Mouse (Mus musculus) testis, postnatal 14 days (tissue): ENCODE measurements around the gene Mael.

Source experiments
- DNase-seq: peaks from one replicate; pipeline ENCODE4 v3.0.0; 2021; ENCODE audit warnings: low spot score

The Mael gene

GRCm38 (mm10) chr1:166238315-166238969, at the start of gene Mael:
TSS of gene Mael (minus strand) at chr1:166238747.
- DNase-seq: peak; percentile 94

GRCm38 (mm10) chr1:166286231-166286630, 47.7 kb upstream of the Mael start:
- no peak for DNase-seq

GRCm38 (mm10) chr1:166284390-166284789, 45.8 kb upstream of the Mael start:
- DNase-seq: no peak

GRCm38 (mm10) chr1:166283451-166283850, 44.9 kb upstream of the Mael start:
- no peak for DNase-seq

GRCm38 (mm10) chr1:166282597-166283210, 44.2 kb upstream of the Mael start:
- DNase-seq: peak; percentile 83

- peak; percentile 48 for DNase-seq
These were observed 43.3 kb upstream of the Mael start for GRCm38 (mm10) chr1:166281836-166282235.

- peak; percentile 54 for DNase-seq
These were observed 42.7 kb upstream of the Mael start for GRCm38 (mm10) chr1:166281287-166281686.

- peak; percentile 42 for DNase-seq
These were observed 42.0 kb upstream of the Mael start for GRCm38 (mm10) chr1:166280566-166280965.

GRCm38 (mm10) chr1:166279580-166280206, 41.1 kb upstream of the Mael start:
- DNase-seq: no peak

GRCm38 (mm10) chr1:166278786-166279185, 40.2 kb upstream of the Mael start:
- no peak for DNase-seq

- DNase-seq: no peak
These were observed 29.7 kb upstream of the Mael start for GRCm38 (mm10) chr1:166268218-166268617.

GRCm38 (mm10) chr1:166266918-166267317, 28.4 kb upstream of the Mael start:
- DNase-seq: no peak

GRCm38 (mm10) chr1:166266001-166266705, 27.6 kb upstream of the Mael start:
- no peak for DNase-seq

- DNase-seq: no peak
These were observed 21.0 kb upstream of the Mael start for GRCm38 (mm10) chr1:166259526-166259925.

- no peak for DNase-seq
These were observed 18.4 kb upstream of the Mael start for GRCm38 (mm10) chr1:166256898-166257297.

GRCm38 (mm10) chr1:166256302-166256701, 17.8 kb upstream of the Mael start:
- no peak for DNase-seq

- DNase-seq: no peak
These were observed 17.1 kb upstream of the Mael start for GRCm38 (mm10) chr1:166255651-166256050.

GRCm38 (mm10) chr1:166255091-166255490, 16.5 kb upstream of the Mael start:
- no peak for DNase-seq

- DNase-seq: peak; percentile 64
These were observed 15.6 kb upstream of the Mael start, which contains the start of gene Ildr2 for GRCm38 (mm10) chr1:166253898-166254894. TSS of gene Ildr2 (plus strand) at chr1:166254139.

- no peak for DNase-seq
These were observed 5.7 kb upstream of the Mael start for GRCm38 (mm10) chr1:166244285-166244684.

- no peak for DNase-seq
These were observed 24.4 kb downstream of the Mael start for GRCm38 (mm10) chr1:166214181-166214580.
